Mouse (Mus musculus) layer of hippocampus, postnatal 25 days (tissue): ENCODE measurements around the gene Sytl1. TPM values are rescaled to one million over a fixed set of nuclear protein-coding genes. Genes with fewer than 3 reads are reported as not detected.

Experiments
- DNase-seq, 2 experiments: peaks; one replicate each; pipeline ENCODE4 v3.0.0; 2022; ENCODE audit warnings: mixed read lengths in 2 of 2, low spot score in 1 of 2; ENCODE audit errors: extremely low spot score in 1 of 2
- total RNA-seq, 2 experiments: library from RNA; stranded (reverse); gene quantifications; 2 replicates each; pipeline ENCODE4 v1.2.3; 2021

The Sytl1 gene
- total RNA-seq, 2 experiments from 2014 or later, result 0.37 to 0.54 TPM

GRCm38 (mm10) chr4:133213661-133214060 is 49.3 kb downstream of the Sytl1 start:
- DNase-seq, result no peak

GRCm38 (mm10) chr4:133213268-133213590 is 49.7 kb downstream of the Sytl1 start:
- DNase-seq, result no peak

GRCm38 (mm10) chr4:133212562-133213267 is 50.2 kb downstream of the Sytl1 start:
- DNase-seq, result peak; percentile 63 to 73

GRCm38 (mm10) chr4:133211751-133212561 is 51.0 kb downstream of the Sytl1 start, which contains the start of the genes Cd164l2 and Gpr3:
Gene Cd164l2, plus strand, starts transcription at chr4:133212131.
Gene Gpr3, minus strand, starts transcription at chr4:133212536.
- DNase-seq, result no peak

- no peak for DNase-seq
Observed at GRCm38 (mm10) chr4:133210788-133211390, 52.0 kb downstream of the Sytl1 start.

GRCm38 (mm10) chr4:133210023-133210787 is 52.7 kb downstream of the Sytl1 start:
- DNase-seq, result no peak

GRCm38 (mm10) chr4:133209366-133209765 is 53.5 kb downstream of the Sytl1 start:
- DNase-seq, result no peak

- no peak for DNase-seq
Observed at GRCm38 (mm10) chr4:133204379-133204778, 58.5 kb downstream of the Sytl1 start.

- no peak for DNase-seq
Observed at GRCm38 (mm10) chr4:133203591-133203990, 59.3 kb downstream of the Sytl1 start.

Other genes with a start within 250 kb of the Sytl1 start
- 10 to 100 TPM; 28.9 to 32.8 TPM for gene Wasf2, start 132.6 kb downstream of the Sytl1 start, total RNA-seq
- gene Cd164l2, start 51.0 kb downstream of the Sytl1 start, total RNA-seq, result 1 to 10 TPM; 2.8 to 5.6 TPM
- gene Gpr3, start 50.6 kb downstream of the Sytl1 start, total RNA-seq, result 1 to 10 TPM; 5.3 to 8.2 TPM
- gene Map3k6, start 22.3 kb downstream of the Sytl1 start, total RNA-seq, result 1 to 10 TPM; 3.0 to 6.0 TPM
- 10 to 100 TPM; 85.7 to 92.6 TPM for gene Tmem222, start 14.7 kb upstream of the Sytl1 start, total RNA-seq
- gene Wdtc1, start 90.4 kb upstream of the Sytl1 start, total RNA-seq, result 10 to 100 TPM; 84.4 to 85.8 TPM
- gene Slc9a1, start 106.6 kb upstream of the Sytl1 start, total RNA-seq, result 10 to 100 TPM; 59.6 to 62.8 TPM
- gene Tent5b, start 217.0 kb upstream of the Sytl1 start, total RNA-seq, result not detected
- 100 to 1,000 TPM; 183 to 201 TPM for gene Trnp1, start 235.4 kb upstream of the Sytl1 start, total RNA-seq